Mouse (Mus musculus) liver, postnatal 0 days (tissue): Measurements from ENCODE around the gene Vmn1r232. TPM values are rescaled to one million over a fixed set of nuclear protein-coding genes. Genes with fewer than 3 reads are reported as not detected.

Source experiments
- ATAC-seq: fragments of 200-750 bp; cut with Nextera tagmentation; 2 replicates; pipeline ENCODE4 v1.8.0; 2017; ENCODE audit warnings: mild to moderate bottlenecking, moderate library complexity
- DNase-seq: peaks from one replicate; pipeline ENCODE4 v3.0.0-alpha.2; 2016
- H3K27ac ChIP-seq: fragments of 300-500 bp; sonication (generic); 2 replicates; pipeline ENCODE4 v1.5.1; 2014; ENCODE audit warnings: antibody characterized with exemption, moderate library complexity, mild to moderate bottlenecking, low read depth
- H3K27me3 ChIP-seq: fragments of 300-500 bp; sonication (generic); 2 replicates; pipeline ENCODE4 v1.6.1; 2014; ENCODE audit warnings: low read length, control low read depth, mixed read lengths; ENCODE audit not compliant: insufficient read depth
- H3K36me3 ChIP-seq: fragments of 300-500 bp; sonication (generic); replicated peaks from 2 replicates; pipeline ENCODE4 v1.6.1; 2014; ENCODE audit warnings: mild to moderate bottlenecking, control low read depth, low read length, moderate library complexity, mixed read lengths; ENCODE audit not compliant: insufficient read depth
- H3K4me1 ChIP-seq: fragments of 300-500 bp; sonication (generic); 2 replicates; pipeline ENCODE4 v1.6.1; 2014; ENCODE audit warnings: antibody characterized with exemption, mild to moderate bottlenecking, control low read depth; ENCODE audit not compliant: insufficient read depth
- H3K4me2 ChIP-seq: fragments of 300-500 bp; sonication (generic); 2 replicates; pipeline ENCODE4 v1.6.1; 2014; ENCODE audit warnings: low read depth, mild to moderate bottlenecking, low read length, moderate library complexity, mixed read lengths
- H3K4me3 ChIP-seq: fragments of 300-500 bp; sonication (generic); 2 replicates; pipeline ENCODE4 v1.5.1; 2014; ENCODE audit warnings: low read depth, low read length
- H3K9ac ChIP-seq: fragments of 300-500 bp; sonication (generic); replicated peaks from 2 replicates; pipeline ENCODE4 v1.6.1; 2014; ENCODE audit warnings: mild to moderate bottlenecking, moderate library complexity
- H3K9me3 ChIP-seq: fragments of 300-500 bp; sonication (generic); 2 replicates; pipeline ENCODE4 v1.6.1; 2016; ENCODE audit warnings: mild to moderate bottlenecking, control low read depth, low read length, mixed read lengths
- CTCF ChIP-seq: sonication (generic); IDR thresholded peaks from 2 replicates; pipeline ENCODE4 v1.5.1; 2016; ENCODE audit warnings: antibody characterized with exemption, low read depth
- EP300 ChIP-seq: IDR thresholded peaks from 2 replicates; pipeline ENCODE4 v1.6.1; 2016; ENCODE audit warnings: antibody characterized with exemption, low read depth, mild to moderate bottlenecking
- WGBS: fragments of 180-500 bp; shearing (Covaris S2); extraction: QIAGEN DNeasy Blood & Tissue Kit; methylation state at CpG from one replicate; pipeline ENCODE4 v1.1.7; 2014; ENCODE audit not compliant: insufficient replicate concordance; 5-methylcytosine and 5-hydroxymethylcytosine counted together
- polyA plus RNA-seq: library from polyadenylated mRNA; unstranded; fragments of >200 nt; fragmentation: Nextera tagmentation; extraction: Ambion mirVana; gene quantifications from 2 replicates; pipeline ENCODE4 v1.2.1, GENCODE M21; 2015

Gene Vmn1r232
- polyA plus RNA-seq: not detected in 2 replicates

DNA sequence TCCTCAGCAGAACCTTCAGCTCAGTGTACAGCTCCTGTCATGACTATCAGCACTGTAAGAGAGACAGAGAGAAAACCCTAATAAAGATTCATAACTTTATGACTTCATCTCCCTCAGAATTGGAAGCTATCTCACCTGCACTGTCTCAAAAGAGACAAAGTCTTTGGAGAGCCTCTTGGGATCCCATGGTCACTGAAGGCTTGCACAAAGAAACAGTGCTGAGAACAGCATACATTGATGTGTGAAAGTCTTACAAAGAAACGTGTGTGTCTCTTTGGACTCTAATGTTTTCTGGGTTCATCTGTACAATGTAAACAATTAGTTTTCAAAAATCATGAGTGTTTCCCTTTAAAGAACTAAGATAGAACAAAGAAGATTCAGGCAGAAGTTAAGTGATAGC, at the start of gene Vmn1r232:
Vmn1r232 (minus strand) TSS at position 101 of the 400 bp plus-strand sequence.
- H3K4me2 ChIP-seq: no peak within 1 kb of the TSS
- H3K9me3 ChIP-seq: no peaks in the 10 kb centered on the region
- H3K9ac ChIP-seq: no peak within 1 kb of the TSS
- H3K36me3 ChIP-seq: no peaks in the 10 kb centered on the region
- TF ChIP-seq CTCF: no peak
- no peak for TF ChIP-seq EP300
- ATAC-seq (no peak), DNase-seq (no peak)
- no peaks in the 10 kb centered on the region for H3K27me3 ChIP-seq
- 47% methylated on average over 1 of the region's 1 CpGs for WGBS
- H3K27ac ChIP-seq: no peak within 1 kb of the TSS
- no peak within 1 kb of the TSS for H3K4me3 ChIP-seq
- no peaks in the 10 kb centered on the region for H3K4me1 ChIP-seq

DNA sequence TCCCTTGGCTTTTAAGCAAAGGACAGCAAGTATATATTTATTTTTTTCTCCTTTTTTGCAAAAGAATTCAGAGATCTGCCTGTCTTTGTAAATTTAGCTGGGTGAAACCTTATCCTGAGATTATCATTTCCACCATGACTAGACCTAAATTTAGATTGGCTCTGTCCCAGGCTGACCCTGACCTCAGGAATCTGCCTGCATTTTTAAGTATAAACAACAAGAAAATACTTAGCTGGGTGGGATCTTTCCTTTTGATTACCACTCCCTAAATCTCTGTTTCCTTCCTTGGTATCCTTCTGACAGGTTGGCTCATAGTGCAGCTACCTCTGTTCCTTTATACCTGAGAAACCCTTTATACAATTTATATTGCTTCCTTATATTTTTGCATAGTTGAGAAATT, 47.2 kb upstream of the Vmn1r232 start:
- no peaks in the 10 kb centered on the region for H3K9me3 ChIP-seq
- H3K4me3 ChIP-seq: no peak overlapping the region
- H3K27ac ChIP-seq: no peak overlapping the region
- DNase-seq (no peak), ATAC-seq (no peak)
- peaks cover 67% of the 10 kb centered on the region for H3K36me3 ChIP-seq
- no peak for TF ChIP-seq CTCF
- no peak for TF ChIP-seq EP300
- no peaks in the 10 kb centered on the region for H3K27me3 ChIP-seq
- no peak overlapping the region for H3K9ac ChIP-seq
- H3K4me1 ChIP-seq: no peaks in the 10 kb centered on the region
- no peak overlapping the region for H3K4me2 ChIP-seq

DNA sequence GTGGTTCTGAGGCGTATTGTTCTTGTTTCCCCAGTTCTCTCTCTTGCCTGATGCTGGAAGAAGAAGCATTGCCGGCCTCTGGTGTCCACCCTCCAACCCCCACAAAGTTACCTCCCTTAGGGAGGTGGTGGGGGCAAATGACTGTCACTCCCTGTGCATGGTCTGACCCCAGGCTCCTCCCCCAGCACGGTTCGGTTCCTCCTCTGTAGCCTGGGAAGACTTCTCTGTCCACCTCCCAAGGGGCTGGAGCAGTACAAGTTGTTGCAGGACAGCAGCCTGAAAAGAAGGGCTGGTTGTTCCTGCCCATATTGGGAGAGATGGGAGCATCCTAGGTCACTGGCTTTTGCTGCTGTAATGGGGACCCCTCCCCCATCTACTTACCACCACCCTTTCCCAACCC, 45.9 kb upstream of the Vmn1r232 start:
- H3K4me1 ChIP-seq: no peaks in the 10 kb centered on the region
- ATAC-seq (no peak), DNase-seq (no peak)
- 93% methylated on average over 4 of the region's 4 CpGs for WGBS
- no peak overlapping the region for H3K4me2 ChIP-seq
- no peaks in the 10 kb centered on the region for H3K9me3 ChIP-seq
- H3K4me3 ChIP-seq: no peak overlapping the region
- TF ChIP-seq EP300 (no peak), CTCF (no peak)
- H3K9ac ChIP-seq: no peak overlapping the region
- peaks cover 79% of the 10 kb centered on the region for H3K36me3 ChIP-seq
- no peaks in the 10 kb centered on the region for H3K27me3 ChIP-seq
- no peak overlapping the region for H3K27ac ChIP-seq

DNA sequence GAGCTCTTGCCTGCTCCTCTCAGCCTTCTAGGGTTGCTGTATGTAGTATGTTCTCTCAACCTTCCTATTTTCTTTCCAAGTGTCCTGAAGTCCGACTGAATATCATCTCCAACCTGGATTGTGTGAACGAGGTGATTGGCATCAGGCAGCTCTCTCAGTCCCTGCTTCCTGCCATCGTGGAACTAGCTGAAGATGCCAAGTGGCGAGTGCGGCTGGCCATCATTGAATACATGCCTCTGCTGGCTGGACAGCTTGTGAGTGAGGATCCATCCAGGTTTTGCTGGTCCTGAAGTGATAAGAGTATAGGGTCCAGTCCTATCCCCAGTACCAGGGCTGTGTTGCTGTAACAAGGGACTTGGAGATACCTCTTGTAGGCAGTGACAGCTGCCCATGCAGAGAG, 40.9 kb upstream of the Vmn1r232 start:
- no peaks in the 10 kb centered on the region for H3K27me3 ChIP-seq
- H3K9ac ChIP-seq: no peak overlapping the region
- no peak overlapping the region for H3K4me3 ChIP-seq
- no peak overlapping the region for H3K27ac ChIP-seq
- no peak for ATAC-seq
- 92% methylated on average over 5 of the region's 5 CpGs for WGBS
- no peak for DNase-seq
- H3K36me3 ChIP-seq: peaks cover 99% of the 10 kb centered on the region
- H3K9me3 ChIP-seq: no peaks in the 10 kb centered on the region
- TF ChIP-seq EP300 (no peak), CTCF (no peak)
- H3K4me2 ChIP-seq: no peak overlapping the region
- no peaks in the 10 kb centered on the region for H3K4me1 ChIP-seq

DNA sequence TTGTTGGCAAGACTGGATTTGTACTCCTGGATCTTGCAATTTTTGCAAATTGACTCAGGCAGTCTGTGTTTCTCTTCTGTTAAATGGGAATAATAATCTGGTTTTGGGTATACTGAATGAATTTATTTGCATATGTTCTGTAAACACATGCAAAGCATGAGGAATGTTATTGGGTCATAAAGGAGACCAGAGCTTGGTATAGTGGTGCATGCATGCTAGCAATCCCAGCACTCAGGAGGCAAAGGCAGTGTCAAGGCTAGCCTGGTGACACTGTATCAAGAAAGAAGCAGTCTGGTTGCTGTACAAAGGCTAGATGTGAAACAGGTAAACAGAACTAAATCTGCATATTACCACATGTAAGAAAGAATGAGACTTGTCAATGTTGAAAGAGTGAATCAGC, 27.1 kb upstream of the Vmn1r232 start:
- DNase-seq: no peak
- H3K27ac ChIP-seq: peak overlapping the region; percentile 98

DNA sequence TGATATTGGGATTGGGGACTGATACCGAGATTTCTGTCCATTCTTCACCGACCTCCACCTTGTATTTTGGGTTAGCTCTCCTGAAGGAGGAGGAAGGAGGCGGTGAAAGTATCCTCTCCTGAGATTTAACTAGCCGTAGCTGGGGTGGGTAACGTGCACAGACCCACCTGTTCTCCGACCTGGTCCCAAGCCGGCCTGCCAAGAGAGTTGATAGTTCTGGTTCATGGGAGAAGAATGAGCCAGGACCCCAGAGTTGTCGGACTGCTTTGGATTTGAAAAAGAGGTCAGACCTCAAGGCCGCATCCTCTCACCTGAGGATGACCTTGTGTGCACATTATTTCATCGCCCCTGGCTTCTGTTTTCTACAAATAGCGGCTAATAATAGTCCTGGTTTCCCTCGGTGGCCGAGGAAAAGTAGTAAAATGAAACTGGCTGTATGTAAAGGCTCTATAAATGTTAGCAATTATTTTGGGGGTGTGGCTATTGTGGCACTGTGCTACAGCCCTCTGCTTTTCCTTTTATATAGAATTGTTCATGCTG, 26.6 kb upstream of the Vmn1r232 start:
- DNase-seq (peak; percentile 27), ATAC-seq (no peak)
- H3K9ac ChIP-seq: peak overlapping the region; percentile 86
- peak overlapping the region; percentile 90 for H3K4me3 ChIP-seq
- TF ChIP-seq CTCF: no peak
- TF ChIP-seq EP300: no peak
- WGBS: 1% methylated on average over 13 of the region's 13 CpGs
- H3K4me1 ChIP-seq: peaks cover 22% of the 10 kb centered on the region
- H3K4me2 ChIP-seq: peak overlapping the region; percentile 85
- H3K36me3 ChIP-seq: 0 out of 2 replicates have a peak, but pooled peaks cover 5% of the 10 kb centered on the region
- H3K27ac ChIP-seq: peak overlapping the region; percentile 98
- no peaks in the 10 kb centered on the region for H3K27me3 ChIP-seq
- H3K9me3 ChIP-seq: no peaks in the 10 kb centered on the region

More for the DNA sequence above, 27.1 kb upstream of the Vmn1r232 start:
- TF ChIP-seq EP300: no peak
- TF ChIP-seq CTCF: no peak
- no peaks in the 10 kb centered on the region for H3K27me3 ChIP-seq
- no peak for ATAC-seq
- no peaks in the 10 kb centered on the region for H3K9me3 ChIP-seq
- peak overlapping the region; percentile 86 for H3K9ac ChIP-seq
- peaks cover 7% of the 10 kb centered on the region; the same call in 1 of the 2 replicates for H3K36me3 ChIP-seq
- peak overlapping the region; percentile 90 for H3K4me3 ChIP-seq
- peak overlapping the region; percentile 85 for H3K4me2 ChIP-seq
- H3K4me1 ChIP-seq: peaks cover 22% of the 10 kb centered on the region
